Mouse (Mus musculus) ES-Bruce4 (cell line): Measurements from ENCODE around the gene Ptprd.

Experiments used
- CTCF ChIP-seq: IDR thresholded peaks from one replicate; pipeline ENCODE4 v1.8.1; 2011; ENCODE audit warnings: low read depth, low read length
- EP300 ChIP-seq: IDR thresholded peaks from 2 replicates; pipeline ENCODE4 v1.6.1; 2011; ENCODE audit warnings: low read depth, low read length; ENCODE audit not compliant: insufficient read depth
- POLR2A ChIP-seq: IDR thresholded peaks from one replicate; pipeline ENCODE4 v1.8.1; 2011; ENCODE audit warnings: low read length; ENCODE audit not compliant: insufficient read depth

GRCm38 (mm10) chr4:75894871-75895270 lies 2316.9 kb downstream of the Ptprd start:
- TF ChIP-seq CTCF: no peak
- no peak for TF ChIP-seq POLR2A
- no peak for TF ChIP-seq EP300
